Mouse (Mus musculus) B cell, adult 2 months (primary cell): ENCODE measurements around the gene Mex3b.

ENCODE experiments used
- DNase-seq, 2 experiments: peaks; one replicate each; pipeline ENCODE4 v3.0.0; 2022

Gene Mex3b

GRCm38 (mm10) chr7:82868309-82869230, 1.4 kb downstream of the Mex3b start:
- peak; percentile 26 to 35 for DNase-seq

GRCm38 (mm10) chr7:82869231-82870147, 2.4 kb downstream of the Mex3b start:
- DNase-seq = peak in 1 of 2 experiments; percentile 3

DNA sequence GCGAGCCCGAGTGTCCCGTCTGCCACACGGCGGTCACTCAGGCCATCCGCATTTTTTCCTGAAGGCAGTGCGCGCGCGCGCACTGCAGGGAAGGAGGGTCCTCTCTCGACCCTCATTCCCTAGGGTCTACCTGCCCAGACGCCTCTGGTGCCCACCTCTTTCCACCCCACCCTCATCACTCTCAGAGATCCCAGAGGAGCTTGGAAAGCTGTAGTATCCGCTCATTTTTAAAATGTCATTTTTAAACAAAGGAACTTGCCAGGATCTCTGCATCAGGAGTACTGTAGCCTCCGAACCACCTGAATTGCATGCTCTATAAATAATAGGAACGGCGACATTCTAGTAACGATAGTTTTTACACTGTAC, 3.0 kb downstream of the Mex3b start:
- DNase-seq = no peak

GRCm38 (mm10) chr7:82876551-82876950, 9.4 kb downstream of the Mex3b start:
- DNase-seq = peak; percentile 24 to 37

GRCm38 (mm10) chr7:82880016-82880415, 12.9 kb downstream of the Mex3b start:
- no peak for DNase-seq

GRCm38 (mm10) chr7:82880700-82881099, 13.6 kb downstream of the Mex3b start:
- DNase-seq = no peak

- DNase-seq = no peak
Measured at GRCm38 (mm10) chr7:82890317-82890850, 23.3 kb downstream of the Mex3b start.

GRCm38 (mm10) chr7:82890875-82891515, 23.9 kb downstream of the Mex3b start:
- no peak for DNase-seq

DNA sequence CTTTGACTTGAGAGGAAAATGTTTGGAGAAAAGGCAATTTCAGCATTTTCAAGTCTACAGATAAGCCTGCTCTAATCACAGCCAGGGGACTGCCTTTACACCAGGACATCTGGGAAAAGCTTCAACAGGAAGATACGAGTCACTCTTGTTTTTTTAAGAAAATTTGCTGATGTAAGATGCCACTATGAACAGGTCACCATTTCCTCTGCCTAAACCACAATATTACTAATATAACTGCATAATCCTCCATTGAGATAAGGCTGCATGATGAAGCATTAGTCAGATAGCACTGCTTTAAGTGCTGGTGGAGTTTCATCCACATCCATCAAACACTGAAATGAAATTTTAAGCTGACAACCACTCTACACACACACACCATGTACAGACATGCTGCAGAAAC, 27.2 kb downstream of the Mex3b start:
- DNase-seq = no peak

- no peak for DNase-seq
Measured at GRCm38 (mm10) chr7:82895606-82896005, 28.5 kb downstream of the Mex3b start.

GRCm38 (mm10) chr7:82896750-82897149, 29.6 kb downstream of the Mex3b start:
- no peak for DNase-seq

DNA sequence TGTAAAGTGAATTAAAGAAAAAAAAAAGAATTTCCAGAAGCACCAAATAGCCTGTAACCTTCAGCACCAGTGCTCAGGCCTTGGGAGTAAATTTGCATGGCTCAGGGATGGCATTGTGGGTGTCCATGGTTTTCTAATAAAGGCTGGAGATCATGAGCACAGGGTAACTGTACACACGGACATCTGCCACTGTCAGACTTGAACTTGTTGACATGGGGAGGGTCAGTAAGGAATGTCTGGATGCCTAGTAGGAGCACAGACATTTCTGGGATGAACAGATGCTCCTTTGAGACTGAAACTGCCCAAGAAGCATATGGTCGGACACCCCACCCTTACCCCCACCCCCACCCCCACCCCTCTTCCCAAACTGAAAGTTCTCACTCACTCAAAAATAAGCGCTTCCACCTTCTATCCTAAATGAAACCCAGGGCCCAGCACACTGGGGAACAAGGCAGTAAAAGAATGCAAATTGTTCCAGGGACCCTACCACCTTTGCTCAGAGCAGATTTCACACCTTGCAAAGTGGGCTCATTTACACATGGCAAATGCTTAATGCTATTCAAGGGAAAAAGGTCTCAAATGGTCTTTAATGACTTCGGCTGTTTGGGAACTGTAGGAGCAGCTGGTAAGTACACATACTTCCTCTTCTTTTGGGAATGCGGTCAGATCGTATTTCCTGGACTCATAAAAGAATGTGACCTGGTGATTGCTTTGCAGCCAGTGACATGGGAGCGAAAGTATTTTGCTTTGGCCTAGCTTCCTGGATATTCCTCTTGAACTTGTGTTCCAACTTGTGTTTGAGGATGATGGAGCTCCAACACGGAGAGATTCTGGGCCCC, 32.5 kb downstream of the Mex3b start:
- no peak for DNase-seq

GRCm38 (mm10) chr7:82903006-82903405, 35.9 kb downstream of the Mex3b start:
- no peak for DNase-seq

- DNase-seq = no peak
Measured at GRCm38 (mm10) chr7:82905527-82905926, 38.4 kb downstream of the Mex3b start.

GRCm38 (mm10) chr7:82907081-82907480, 39.9 kb downstream of the Mex3b start:
- DNase-seq = no peak

- DNase-seq = no peak
Measured at GRCm38 (mm10) chr7:82910536-82911384, 43.6 kb downstream of the Mex3b start.

DNA sequence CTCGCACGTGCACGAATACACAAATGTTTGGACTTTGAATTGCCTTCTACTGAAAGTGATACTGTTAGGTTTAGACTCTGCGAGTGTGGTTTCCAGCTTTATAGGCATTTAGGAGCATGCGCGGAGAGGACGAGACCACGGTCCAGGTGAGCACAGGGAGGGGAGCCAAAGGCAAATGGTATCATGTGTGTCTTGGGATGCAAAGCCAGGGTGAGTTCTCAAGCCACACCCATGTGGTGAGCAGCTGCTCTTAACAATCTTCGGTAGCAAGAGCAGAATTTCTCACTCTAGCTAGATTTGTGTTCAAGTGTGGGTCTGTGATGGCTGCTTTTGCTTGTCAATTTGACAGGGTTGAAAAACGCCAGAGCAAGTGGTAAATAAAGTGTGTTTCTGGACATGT, 44.4 kb downstream of the Mex3b start:
- no peak for DNase-seq

GRCm38 (mm10) chr7:82914297-82914696, 47.2 kb downstream of the Mex3b start:
- no peak for DNase-seq
